Mouse (Mus musculus): ENCODE results near the gene Nefh. TPM values are rescaled to one million over a fixed set of nuclear protein-coding genes. Genes with fewer than 3 reads are reported as not detected.

Gene Nefh
- polyA plus RNA-seq (2015; fragmentation: Nextera tagmentation; extraction: Ambion mirVana), result 0.89 and 0.91 TPM in 2 replicates

DNA sequence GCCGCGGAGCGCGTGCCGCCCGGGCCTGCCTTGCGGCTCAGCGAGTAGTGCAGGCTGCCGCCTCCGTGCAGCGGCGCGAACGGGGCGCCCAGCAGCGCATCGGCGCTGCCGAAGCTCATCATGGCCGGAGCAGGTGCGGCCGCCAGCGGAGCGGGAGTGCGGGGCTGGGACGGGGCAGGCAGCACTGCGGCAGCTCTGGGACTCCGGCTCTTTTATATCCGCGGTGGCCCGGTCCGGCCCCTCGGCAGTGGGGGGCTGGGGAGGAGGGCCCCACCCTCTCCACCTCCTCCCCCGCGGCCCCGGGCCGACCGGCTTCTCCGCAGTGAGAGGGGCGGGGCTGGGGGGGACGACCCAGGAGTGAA, at the start of gene Nefh:
Nefh (minus strand) TSS at position 252 of the 362 bp plus-strand sequence.
- Histone ChIP-seq H3K4me1 (peaks cover 29% of the 10 kb centered on the region), H3K4me3 (peak within 1 kb of the TSS; percentile 57), H3K9ac (replicated peaks) (peak within 1 kb of the TSS; percentile 67), H3K27me3 (peaks cover 68% of the 10 kb centered on the region), H3K4me2 (replicated peaks) (peak within 1 kb of the TSS; percentile 80), H3K9me3 (no peaks in the 10 kb centered on the region), H3K36me3 (no peaks in the 10 kb centered on the region), H3K27ac (replicated peaks) (peak within 1 kb of the TSS; percentile 83)
- under 1% methylated on average over 41 of the region's 41 CpGs for WGBS
- peak; percentile 49 for ATAC-seq (replicated peaks)

DNA sequence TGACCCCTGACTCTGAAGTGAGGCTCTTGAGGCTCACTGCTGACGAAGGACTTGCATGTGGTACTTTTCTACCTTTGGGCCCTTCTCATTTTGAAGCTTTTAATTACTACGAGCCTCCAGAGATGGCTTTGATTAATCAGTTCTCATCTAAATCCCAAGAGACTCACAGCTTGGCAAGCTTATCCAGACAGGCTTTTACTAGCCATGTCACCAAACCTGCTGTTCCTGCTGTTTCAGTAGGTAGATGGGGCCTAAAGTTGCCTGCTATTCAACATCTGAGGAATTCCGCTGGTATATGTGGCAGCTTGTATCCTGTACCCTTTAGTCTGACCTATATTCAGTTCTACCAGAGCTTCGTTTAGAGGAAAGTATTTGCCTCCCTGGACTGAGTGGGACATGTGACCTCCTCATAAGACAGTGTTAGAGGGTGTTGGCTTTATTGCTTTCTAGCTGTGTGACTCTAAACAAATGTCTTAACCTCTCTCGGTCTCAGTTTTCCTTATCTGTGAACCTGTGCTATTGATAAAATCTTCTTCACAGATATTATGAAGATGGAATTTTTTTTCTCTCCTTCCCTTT, 48.8 kb upstream of the Nefh start:
- 91% methylated on average over 5 of the region's 5 CpGs for WGBS
- no peaks in the 10 kb centered on the region for H3K4me1 ChIP-seq
- no peak overlapping the region for H3K4me3 ChIP-seq
- no peaks in the 10 kb centered on the region for H3K36me3 ChIP-seq
- H3K9me3 ChIP-seq, result no peaks in the 10 kb centered on the region
- ATAC-seq (replicated peaks), result no peak
- no peak overlapping the region for H3K27ac ChIP-seq (replicated peaks)
- no peak overlapping the region for H3K4me2 ChIP-seq (replicated peaks)
- H3K9ac ChIP-seq (replicated peaks), result no peak overlapping the region
- H3K27me3 ChIP-seq, result no peaks in the 10 kb centered on the region

DNA sequence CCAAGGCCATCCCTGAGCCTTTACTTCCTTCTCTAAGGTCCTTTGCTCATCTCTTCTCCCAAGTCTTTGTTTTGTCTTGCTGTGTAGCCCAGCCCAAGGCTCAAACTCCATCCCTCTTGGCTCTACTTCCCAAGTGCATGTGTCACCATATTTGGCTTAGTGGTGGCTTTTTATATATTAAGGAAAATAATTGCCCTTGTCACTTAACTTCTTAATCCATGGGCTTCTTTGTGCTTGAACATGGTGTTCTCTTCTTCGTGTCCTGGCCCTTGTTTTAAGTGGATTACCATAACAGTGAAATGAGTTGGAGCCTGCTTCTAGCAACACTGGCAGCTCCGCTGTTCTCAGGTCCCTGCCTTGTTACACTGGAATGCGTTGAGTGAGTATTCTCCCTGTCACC, 47.8 kb upstream of the Nefh start:
- H3K4me3 ChIP-seq, result no peak overlapping the region
- no peak overlapping the region for H3K4me2 ChIP-seq (replicated peaks)
- no peak for ATAC-seq (replicated peaks)
- no peaks in the 10 kb centered on the region for H3K4me1 ChIP-seq
- no peaks in the 10 kb centered on the region for H3K9me3 ChIP-seq
- no peak overlapping the region for H3K9ac ChIP-seq (replicated peaks)
- no peaks in the 10 kb centered on the region for H3K27me3 ChIP-seq
- no peaks in the 10 kb centered on the region for H3K36me3 ChIP-seq
- 78% methylated on average over 3 of the region's 3 CpGs for WGBS
- H3K27ac ChIP-seq (replicated peaks), result no peak overlapping the region

DNA sequence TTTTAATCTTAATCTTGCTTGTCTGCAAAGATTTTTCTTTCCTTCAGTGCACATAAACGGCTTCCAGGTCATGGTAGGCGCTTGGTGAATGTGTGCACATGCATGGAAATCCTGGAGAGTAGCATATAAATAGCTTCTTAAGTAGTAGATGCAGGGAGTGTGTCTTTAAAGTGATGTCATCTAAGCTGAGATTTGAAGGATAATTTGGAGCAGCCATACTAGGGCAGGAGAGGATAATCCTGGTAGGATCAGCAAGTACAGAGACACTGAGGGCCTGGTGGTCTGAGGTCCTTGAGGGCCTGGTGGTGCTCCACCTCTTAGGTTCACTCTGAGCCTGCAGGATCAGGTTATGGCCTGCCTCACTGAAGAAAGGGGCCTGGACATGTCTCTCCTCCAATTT, 44.6 kb upstream of the Nefh start:
- Histone ChIP-seq H3K27me3 (no peaks in the 10 kb centered on the region), H3K9ac (replicated peaks) (no peak overlapping the region), H3K4me1 (peaks cover 9% of the 10 kb centered on the region), H3K36me3 (no peaks in the 10 kb centered on the region; the same call in 1 of the 2 replicates), H3K27ac (replicated peaks) (no peak overlapping the region), H3K4me2 (replicated peaks) (no peak overlapping the region), H3K4me3 (no peak overlapping the region), H3K9me3 (no peaks in the 10 kb centered on the region)
- ATAC-seq (replicated peaks), result no peak
- WGBS, result 92% methylated on average over 2 of the region's 2 CpGs

DNA sequence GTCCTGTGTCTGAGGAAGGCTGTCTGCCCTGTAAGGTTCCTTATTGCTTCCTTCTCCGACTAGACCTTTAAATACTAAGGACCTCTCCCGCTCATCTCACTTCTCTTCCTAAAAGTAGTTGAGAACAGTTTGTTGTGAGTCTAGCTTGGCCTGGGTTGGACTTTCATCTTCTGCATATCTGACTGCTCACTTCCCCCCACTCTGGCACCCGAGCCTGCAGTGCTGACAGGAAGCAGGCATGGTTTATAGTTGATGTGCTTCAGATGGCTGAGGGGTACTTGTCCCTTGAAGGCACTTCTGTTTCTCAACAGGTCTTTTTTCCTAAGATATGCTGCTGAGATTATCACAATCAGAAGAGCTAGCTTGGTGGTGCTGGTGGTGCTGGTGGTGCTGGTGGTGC, 41.3 kb upstream of the Nefh start:
- H3K27me3 ChIP-seq, result no peaks in the 10 kb centered on the region
- 89% methylated on average over 3 of the region's 3 CpGs for WGBS
- H3K36me3 ChIP-seq, result no peaks in the 10 kb centered on the region; the same call in 1 of the 2 replicates
- no peak overlapping the region for H3K4me2 ChIP-seq (replicated peaks)
- ATAC-seq (replicated peaks), result no peak
- no peak overlapping the region for H3K4me3 ChIP-seq
- no peak overlapping the region for H3K27ac ChIP-seq (replicated peaks)
- H3K9ac ChIP-seq (replicated peaks), result no peak overlapping the region
- peaks cover 18% of the 10 kb centered on the region for H3K4me1 ChIP-seq
- H3K9me3 ChIP-seq, result no peaks in the 10 kb centered on the region

DNA sequence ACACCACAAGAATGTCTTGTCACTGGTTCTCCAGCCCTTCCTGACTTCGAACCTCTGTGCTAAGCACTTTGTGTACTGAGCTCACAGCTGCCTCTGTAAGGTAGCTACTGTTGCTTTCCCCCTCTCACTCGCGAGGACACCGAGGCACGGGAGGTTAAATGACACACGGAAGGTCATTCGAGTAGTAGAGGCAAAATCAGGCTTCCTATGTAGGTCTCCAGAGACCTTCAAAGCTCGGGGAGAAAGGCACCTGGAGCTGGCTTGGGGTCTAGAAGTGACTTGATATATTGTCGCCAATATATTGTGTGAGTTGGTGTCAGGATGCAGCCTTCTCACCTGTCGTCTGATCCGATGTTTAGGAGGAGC, 39.6 kb upstream of the Nefh start:
- H3K4me2 ChIP-seq (replicated peaks), result peak overlapping the region; percentile 93
- no peaks in the 10 kb centered on the region; the same call in 1 of the 2 replicates for H3K36me3 ChIP-seq
- peak overlapping the region; percentile 73 for H3K9ac ChIP-seq (replicated peaks)
- H3K27ac ChIP-seq (replicated peaks), result peak overlapping the region; percentile 60
- no peaks in the 10 kb centered on the region for H3K9me3 ChIP-seq
- H3K4me3 ChIP-seq, result peak overlapping the region; percentile 71
- no peaks in the 10 kb centered on the region for H3K27me3 ChIP-seq
- peaks cover 21% of the 10 kb centered on the region for H3K4me1 ChIP-seq
- 62% methylated on average over 11 of the region's 11 CpGs for WGBS
- ATAC-seq (replicated peaks), result peak; percentile 21; the same call in 1 of the 2 replicates

DNA sequence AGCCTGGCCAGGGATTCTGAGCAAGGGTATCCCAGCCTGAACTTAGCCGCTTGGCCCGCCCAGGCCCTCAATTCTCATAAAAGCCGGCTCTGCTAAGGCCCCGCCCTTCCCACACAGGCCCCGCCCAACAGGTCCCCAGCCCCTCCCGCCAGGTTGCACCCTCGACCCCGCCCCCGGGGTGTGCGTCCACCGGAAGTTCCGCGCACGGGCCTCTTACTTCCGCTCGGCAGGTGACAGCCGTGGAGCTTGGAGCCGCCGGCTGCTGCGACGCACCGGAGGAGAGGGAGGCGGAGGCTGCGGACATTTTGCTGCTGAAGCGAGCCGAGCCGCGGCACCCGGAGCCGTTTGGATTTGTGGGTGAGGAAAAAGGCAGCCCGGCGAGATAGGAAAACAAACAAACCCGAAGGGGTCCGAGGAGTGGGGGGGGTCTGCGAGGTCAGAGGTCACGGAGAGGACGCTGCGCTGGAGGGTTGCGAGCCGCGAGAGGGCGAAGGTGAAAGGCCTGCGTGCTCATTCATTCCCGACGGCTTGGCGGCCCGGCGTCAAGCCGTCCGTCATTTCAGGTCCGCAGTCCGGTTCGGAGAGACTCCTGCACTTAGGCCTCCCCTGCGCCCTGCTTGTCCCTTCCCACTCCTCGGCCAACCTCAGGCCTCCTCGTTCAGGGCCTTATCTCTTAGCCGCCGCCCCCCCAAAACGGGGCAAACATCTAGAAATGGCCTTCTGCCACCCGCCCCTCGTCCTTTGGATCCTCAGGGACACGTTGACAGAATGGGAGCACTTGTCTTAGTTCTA, 39.0 kb upstream of the Nefh start, which contains the start of gene Ap1b1:
Ap1b1 (plus strand) TSS at position 130 of the 792 bp plus-strand sequence.
- under 1% methylated on average over 60 of the region's 62 CpGs for WGBS

DNA sequence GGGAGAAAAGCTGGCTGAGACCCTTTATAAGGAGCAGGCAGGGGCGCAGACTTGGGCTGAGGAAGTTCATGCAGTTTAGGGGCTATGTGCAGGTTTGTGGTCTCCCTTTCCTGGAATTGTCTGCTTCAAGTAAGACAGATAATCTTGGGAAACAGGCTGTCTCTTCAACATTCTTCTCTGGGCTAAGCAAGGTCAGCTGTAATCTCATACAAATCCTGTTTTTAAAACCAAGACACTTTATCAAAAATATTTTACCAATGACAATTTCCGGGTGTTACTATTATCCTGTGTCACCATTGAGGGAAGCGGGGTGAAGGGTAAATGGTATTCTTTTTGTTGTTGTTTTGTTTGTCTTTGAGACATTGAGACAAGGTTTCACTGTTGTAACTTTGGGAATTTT, 36.9 kb upstream of the Nefh start:
- Histone ChIP-seq H3K9ac (replicated peaks) (no peak overlapping the region), H3K4me2 (replicated peaks) (no peak overlapping the region), H3K4me3 (no peak overlapping the region), H3K27ac (replicated peaks) (no peak overlapping the region), H3K27me3 (no peaks in the 10 kb centered on the region), H3K9me3 (no peaks in the 10 kb centered on the region), H3K4me1 (peaks cover 21% of the 10 kb centered on the region), H3K36me3 (no peaks in the 10 kb centered on the region; the same call in 1 of the 2 replicates)
- WGBS, result 84% methylated on average over 3 of the region's 3 CpGs
- no peak for ATAC-seq (replicated peaks)

More for the DNA sequence above, 39.0 kb upstream of the Nefh start, which contains the start of gene Ap1b1:
- no peaks in the 10 kb centered on the region for H3K9me3 ChIP-seq
- peak within 1 kb of the TSS; percentile 73 for H3K9ac ChIP-seq (replicated peaks)
- ATAC-seq (replicated peaks), result peak; percentile 90
- H3K36me3 ChIP-seq, result no peaks in the 10 kb centered on the region; the same call in 1 of the 2 replicates
- peaks cover 21% of the 10 kb centered on the region for H3K4me1 ChIP-seq
- no peaks in the 10 kb centered on the region for H3K27me3 ChIP-seq
- H3K4me2 ChIP-seq (replicated peaks), result peak within 1 kb of the TSS; percentile 93
- H3K4me3 ChIP-seq, result peak within 1 kb of the TSS; percentile 71
- H3K27ac ChIP-seq (replicated peaks), result peak within 1 kb of the TSS; percentile 60

DNA sequence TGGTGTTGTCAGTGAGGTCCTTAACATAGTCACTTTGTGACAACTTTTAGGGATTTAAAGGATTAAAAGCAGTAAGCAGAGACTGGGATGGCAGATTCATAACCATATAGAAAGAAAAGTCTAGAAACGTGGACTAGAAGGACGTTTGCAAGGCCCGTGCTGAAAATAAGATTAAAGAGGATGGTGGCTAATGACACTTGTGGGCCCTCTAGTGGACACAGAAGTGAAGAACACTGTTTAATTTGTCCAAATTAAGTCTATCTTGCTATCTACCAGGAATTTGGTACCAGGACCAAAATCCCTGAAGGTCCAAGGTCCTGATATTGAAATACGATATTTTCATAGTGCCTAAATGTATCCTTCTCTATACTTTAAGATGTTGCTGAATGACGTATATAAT, 36.4 kb upstream of the Nefh start:
- Histone ChIP-seq H3K9ac (replicated peaks) (no peak overlapping the region; the same call in 1 of the 2 replicates), H3K4me3 (no peak overlapping the region), H3K27me3 (no peaks in the 10 kb centered on the region), H3K4me1 (peaks cover 21% of the 10 kb centered on the region), H3K9me3 (no peaks in the 10 kb centered on the region), H3K36me3 (no peaks in the 10 kb centered on the region), H3K27ac (replicated peaks) (no peak overlapping the region), H3K4me2 (replicated peaks) (no peak overlapping the region)
- WGBS, result 4% methylated on average over 5 of the region's 5 CpGs
- ATAC-seq (replicated peaks), result no peak

DNA sequence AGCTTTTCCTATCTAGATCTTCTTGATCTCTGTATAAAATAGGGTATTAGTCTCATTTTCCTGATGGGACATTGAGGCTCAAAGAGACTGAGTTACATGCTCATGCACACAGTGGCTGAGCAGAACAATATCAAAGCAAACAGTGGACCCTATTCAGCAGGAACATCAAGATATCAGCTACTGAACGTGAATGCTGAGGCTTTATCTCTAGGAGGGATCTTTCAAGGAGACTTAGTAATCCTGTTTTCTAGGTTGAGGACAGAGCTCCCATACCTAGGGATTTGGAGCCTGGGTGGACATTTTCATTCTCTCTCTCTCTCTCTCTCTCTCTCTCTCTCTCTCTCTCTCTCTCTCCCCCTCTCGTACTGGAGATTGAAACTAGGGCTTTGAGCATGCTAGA, 35.7 kb upstream of the Nefh start:
- no peaks in the 10 kb centered on the region for H3K27me3 ChIP-seq
- no peak overlapping the region for H3K27ac ChIP-seq (replicated peaks)
- H3K4me1 ChIP-seq, result peaks cover 21% of the 10 kb centered on the region
- ATAC-seq (replicated peaks), result no peak
- no peak overlapping the region for H3K4me3 ChIP-seq
- H3K9ac ChIP-seq (replicated peaks), result no peak overlapping the region
- 71% methylated on average over 2 of the region's 2 CpGs for WGBS
- no peaks in the 10 kb centered on the region for H3K9me3 ChIP-seq
- no peak overlapping the region for H3K4me2 ChIP-seq (replicated peaks)
- H3K36me3 ChIP-seq, result no peaks in the 10 kb centered on the region

DNA sequence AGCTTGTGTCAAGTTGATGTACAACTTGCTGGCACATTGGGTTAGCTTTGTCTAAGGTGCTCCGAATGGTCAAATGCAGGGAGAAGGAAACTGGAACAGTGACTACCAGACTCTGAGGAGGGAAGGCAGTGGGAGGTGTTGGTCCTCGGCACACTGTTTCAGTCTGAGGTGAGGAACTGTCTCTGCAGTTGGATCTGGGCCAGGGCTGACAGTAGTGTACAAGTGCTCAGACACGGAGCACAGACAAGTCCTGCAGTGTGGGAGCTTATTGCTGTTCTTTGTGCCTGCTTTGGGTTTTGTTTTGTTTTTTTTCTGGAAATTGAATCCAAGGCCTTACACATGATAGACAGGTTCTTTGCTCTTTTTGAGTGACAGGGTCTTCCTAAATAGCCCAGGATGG, 35.1 kb upstream of the Nefh start:
- Histone ChIP-seq H3K9ac (replicated peaks) (no peak overlapping the region), H3K36me3 (no peaks in the 10 kb centered on the region), H3K9me3 (no peaks in the 10 kb centered on the region), H3K27ac (replicated peaks) (no peak overlapping the region), H3K4me2 (replicated peaks) (no peak overlapping the region), H3K4me1 (peaks cover 17% of the 10 kb centered on the region), H3K4me3 (no peak overlapping the region), H3K27me3 (no peaks in the 10 kb centered on the region)
- no peak for ATAC-seq (replicated peaks)
- 64% methylated on average over 3 of the region's 3 CpGs for WGBS

DNA sequence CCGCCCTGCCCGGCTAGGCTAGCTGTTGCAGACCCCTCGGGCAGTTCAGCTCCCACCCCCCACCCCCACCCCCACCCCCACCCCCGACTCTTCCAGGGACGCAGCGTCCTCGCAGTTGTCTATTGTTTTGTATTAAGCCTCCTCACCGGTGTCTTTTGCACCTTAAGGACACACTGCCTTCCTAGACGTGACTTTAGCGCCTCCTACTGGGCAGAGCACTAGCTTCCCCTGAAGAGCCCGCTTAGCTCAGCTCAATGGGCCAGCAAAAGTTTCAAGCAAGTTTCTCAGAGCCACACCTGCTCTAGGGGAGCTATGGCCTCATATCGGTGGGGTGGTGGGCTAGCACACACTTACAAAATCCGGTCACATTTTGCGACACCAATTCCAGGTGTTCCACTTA, 27.8 kb upstream of the Nefh start:
- H3K27ac ChIP-seq (replicated peaks), result no peak overlapping the region
- H3K36me3 ChIP-seq, result no peaks in the 10 kb centered on the region
- no peak overlapping the region for H3K4me2 ChIP-seq (replicated peaks)
- no peak for ATAC-seq (replicated peaks)
- no peak overlapping the region for H3K9ac ChIP-seq (replicated peaks)
- no peak overlapping the region for H3K4me3 ChIP-seq
- no peaks in the 10 kb centered on the region for H3K4me1 ChIP-seq
- no peaks in the 10 kb centered on the region for H3K27me3 ChIP-seq
- H3K9me3 ChIP-seq, result no peaks in the 10 kb centered on the region
- 6% methylated on average over 14 of the region's 14 CpGs for WGBS

Measured in forebrain, embryonic 15.5 days (tissue).